Mouse (Mus musculus): ENCODE results near the gene Tmem167b.

DNA sequence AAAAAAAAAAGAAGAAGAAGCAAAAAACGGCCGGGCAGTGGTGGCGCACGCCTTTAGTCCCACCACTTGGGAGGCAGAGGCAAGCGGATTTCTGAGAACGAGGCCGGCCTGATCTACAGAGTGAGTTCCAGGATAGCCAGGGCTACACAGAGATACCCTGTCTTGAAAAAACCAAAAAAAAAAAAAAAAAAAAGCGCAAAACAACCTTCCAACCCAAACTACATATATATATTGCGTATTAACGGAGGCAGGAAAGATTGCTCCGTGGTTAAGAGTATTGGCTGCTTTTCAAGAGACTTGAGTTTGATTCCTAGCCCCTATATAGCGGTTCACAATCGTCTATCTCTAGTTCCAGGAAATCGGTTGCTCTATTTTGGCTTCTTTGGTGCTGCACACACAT, 8.5 kb upstream of the Tmem167b start:
- TF ChIP-seq CTCF (IDR thresholded peaks at IDR 0.05; ENCODE audit: low read depth, low read length) (no peak), POLR2A (IDR thresholded peaks at IDR 0.05; ENCODE audit: extremely low read depth, insufficient read depth, low read length) (no peak)
